Mouse (Mus musculus) hindbrain, postnatal 0 days (tissue): ENCODE data around the gene Brd7. TPM values are rescaled to one million over a fixed set of nuclear protein-coding genes. Genes with fewer than 3 reads are reported as not detected.

Experiments
- ATAC-seq: fragments of 200-750 bp; cut with Nextera tagmentation; 2 replicates; pipeline ENCODE4 v1.8.0; 2017; ENCODE audit warnings: mild to moderate bottlenecking, moderate TSS enrichment, moderate library complexity
- DNase-seq: peaks from one replicate; pipeline ENCODE4 v3.0.0-alpha.2; 2015; ENCODE audit warnings: low spot score
- H3K27ac ChIP-seq: fragments of 300-500 bp; sonication (generic); 2 replicates; pipeline ENCODE4 v1.5.1; 2014; ENCODE audit warnings: mild to moderate bottlenecking
- H3K27me3 ChIP-seq: fragments of 300-500 bp; sonication (generic); 2 replicates; pipeline ENCODE4 v1.6.1; 2014; ENCODE audit warnings: low read length, mixed read lengths; ENCODE audit not compliant: insufficient read depth
- H3K36me3 ChIP-seq: fragments of 300-500 bp; sonication (generic); 2 replicates; pipeline ENCODE4 v1.6.1; 2014; ENCODE audit warnings: low read length, mixed read lengths; ENCODE audit not compliant: insufficient read depth
- H3K4me1 ChIP-seq: fragments of 300-500 bp; sonication (generic); 2 replicates; pipeline ENCODE4 v1.6.1; 2014; ENCODE audit warnings: antibody characterized with exemption, low read length, mixed read lengths; ENCODE audit not compliant: insufficient read depth
- H3K4me2 ChIP-seq: fragments of 300-500 bp; sonication (generic); 2 replicates; pipeline ENCODE4 v1.6.1; 2014; ENCODE audit warnings: low read depth, mild to moderate bottlenecking, low read length, moderate library complexity, mixed read lengths
- H3K4me3 ChIP-seq: fragments of 300-500 bp; sonication (generic); 2 replicates; pipeline ENCODE4 v1.5.1; 2014; ENCODE audit warnings: low read length
- H3K9ac ChIP-seq: fragments of 300-500 bp; sonication (generic); replicated peaks from 2 replicates; pipeline ENCODE4 v1.6.1; 2014; ENCODE audit warnings: mild to moderate bottlenecking, low read length, moderate library complexity, mixed read lengths
- H3K9me3 ChIP-seq: fragments of 300-500 bp; sonication (generic); 2 replicates; pipeline ENCODE4 v1.6.1; 2016; ENCODE audit warnings: low read length, mixed read lengths
- CTCF ChIP-seq: IDR thresholded peaks from 2 replicates; pipeline ENCODE4 v1.5.1; 2016; ENCODE audit warnings: antibody characterized with exemption, control low read depth, low read depth
- whole genome bisulfite sequencing: fragments of 180-500 bp; shearing (Covaris S2); extraction: QIAGEN DNeasy Blood & Tissue Kit; methylation state at CpG from one replicate; pipeline ENCODE4 v1.1.7; 2014; 5-methylcytosine and 5-hydroxymethylcytosine counted together
- polyA plus RNA-seq: library from polyadenylated mRNA; unstranded; fragments of >200 nt; fragmentation: Nextera tagmentation; extraction: Ambion mirVana; gene quantifications from 2 replicates; pipeline ENCODE4 v1.2.1, GENCODE M21; 2015
- total RNA-seq: library from RNA; depleted of rRNA; stranded (reverse); fragments of >200 nt; gene quantifications from 2 replicates; pipeline ENCODE4 v1.2.3, GENCODE M21; 2014; rRNA removed

Brd7 gene
- total and polyA plus RNA-seq, 2 experiments from 2014 or later = 15.5 to 57.8 TPM

- H3K27ac ChIP-seq = no peak overlapping the region
- no peaks in the 10 kb centered on the region for H3K4me1 ChIP-seq
- no peak overlapping the region for H3K4me2 ChIP-seq
- ATAC-seq = no peak
- H3K9ac ChIP-seq = no peak overlapping the region
- WGBS = 81% methylated on average over 14 of the region's 14 CpGs
- no peak for TF ChIP-seq CTCF
- H3K36me3 ChIP-seq = no peaks in the 10 kb centered on the region
- no peaks in the 10 kb centered on the region for H3K27me3 ChIP-seq
- no peaks in the 10 kb centered on the region for H3K9me3 ChIP-seq
- DNase-seq = no peak
- H3K4me3 ChIP-seq = no peak overlapping the region
Observed at GRCm38 (mm10) chr8:88286421-88286960, 75.5 kb downstream of the Brd7 start.

GRCm38 (mm10) chr8:88285469-88286356 is 76.3 kb downstream of the Brd7 start:
- H3K27me3 ChIP-seq = no peaks in the 10 kb centered on the region
- H3K27ac ChIP-seq = no peak overlapping the region
- no peaks in the 10 kb centered on the region for H3K9me3 ChIP-seq
- H3K4me1 ChIP-seq = no peaks in the 10 kb centered on the region
- H3K9ac ChIP-seq = no peak overlapping the region
- no peak overlapping the region for H3K4me2 ChIP-seq
- no peaks in the 10 kb centered on the region for H3K36me3 ChIP-seq
- no peak for TF ChIP-seq CTCF
- DNase-seq (no peak), ATAC-seq (no peak)
- 82% methylated on average over 8 of the region's 8 CpGs for WGBS
- H3K4me3 ChIP-seq = no peak overlapping the region

GRCm38 (mm10) chr8:88284738-88285137 is 77.3 kb downstream of the Brd7 start:
- H3K4me2 ChIP-seq = no peak overlapping the region
- no peak overlapping the region for H3K4me3 ChIP-seq
- no peak overlapping the region for H3K9ac ChIP-seq
- no peaks in the 10 kb centered on the region for H3K4me1 ChIP-seq
- H3K27me3 ChIP-seq = no peaks in the 10 kb centered on the region
- no peak overlapping the region for H3K27ac ChIP-seq
- 72% methylated on average over 7 of the region's 7 CpGs for WGBS
- DNase-seq = no peak
- H3K36me3 ChIP-seq = no peaks in the 10 kb centered on the region
- no peaks in the 10 kb centered on the region for H3K9me3 ChIP-seq
- ATAC-seq = no peak
- no peak for TF ChIP-seq CTCF

- no peak overlapping the region for H3K4me2 ChIP-seq
- no peaks in the 10 kb centered on the region for H3K9me3 ChIP-seq
- 82% methylated on average over 13 of the region's 13 CpGs for WGBS
- no peaks in the 10 kb centered on the region for H3K36me3 ChIP-seq
- no peak for DNase-seq
- no peaks in the 10 kb centered on the region for H3K27me3 ChIP-seq
- TF ChIP-seq CTCF = no peak
- no peak overlapping the region for H3K27ac ChIP-seq
- ATAC-seq = no peak
- no peak overlapping the region for H3K9ac ChIP-seq
- no peak overlapping the region for H3K4me3 ChIP-seq
- H3K4me1 ChIP-seq = no peaks in the 10 kb centered on the region
Observed at GRCm38 (mm10) chr8:88283243-88284115, 78.5 kb downstream of the Brd7 start.

GRCm38 (mm10) chr8:88282684-88283083 is 79.3 kb downstream of the Brd7 start:
- DNase-seq (no peak), ATAC-seq (no peak)
- H3K4me1 ChIP-seq = no peaks in the 10 kb centered on the region
- H3K27ac ChIP-seq = no peak overlapping the region
- no peak overlapping the region for H3K4me2 ChIP-seq
- H3K4me3 ChIP-seq = no peak overlapping the region
- H3K27me3 ChIP-seq = no peaks in the 10 kb centered on the region
- WGBS = 56% methylated on average over 8 of the region's 8 CpGs
- H3K36me3 ChIP-seq = no peaks in the 10 kb centered on the region
- H3K9me3 ChIP-seq = no peaks in the 10 kb centered on the region
- H3K9ac ChIP-seq = no peak overlapping the region
- TF ChIP-seq CTCF = no peak

Other genes starting within 250 kb of the Brd7 start
- gene Cnep1r1, start 243.4 kb downstream of the Brd7 start, total RNA-seq = 12.3 and 21.3 TPM in 2 replicates
- 26.6 and 28.5 TPM in 2 replicates for gene Cnep1r1, start 243.4 kb downstream of the Brd7 start, polyA plus RNA-seq
- gene Heatr3, start 224.3 kb downstream of the Brd7 start, total RNA-seq = 28.5 and 36.0 TPM in 2 replicates
- 28.4 and 29.2 TPM in 2 replicates for gene Heatr3, start 224.3 kb downstream of the Brd7 start, polyA plus RNA-seq
- 20.3 and 33.6 TPM in 2 replicates for gene Tent4b, start 163.0 kb downstream of the Brd7 start, total RNA-seq
- 7.9 and 8.4 TPM in 2 replicates for gene Tent4b, start 163.0 kb downstream of the Brd7 start, polyA plus RNA-seq
- 21.2 and 23.2 TPM in 2 replicates for gene Adcy7, start 89.8 kb downstream of the Brd7 start, total RNA-seq
- gene Adcy7, start 89.8 kb downstream of the Brd7 start, polyA plus RNA-seq = 7.6 and 8.6 TPM in 2 replicates
- gene Nkd1, start 159.2 kb upstream of the Brd7 start, total RNA-seq = 53.9 and 74.5 TPM in 2 replicates
- 51.1 and 52.2 TPM in 2 replicates for gene Nkd1, start 159.2 kb upstream of the Brd7 start, polyA plus RNA-seq